Mouse (Mus musculus) ES-E14 (cell line): Measurements from ENCODE around the gene Lrrc41. TPM values are rescaled to one million over a fixed set of nuclear protein-coding genes. Genes with fewer than 3 reads are reported as not detected.

Source experiments
- DNase-seq: peaks from one replicate; pipeline ENCODE4 v3.0.0-alpha.2; 2013; ENCODE audit warnings: low read depth, low spot score
- H3K27ac ChIP-seq: 2 replicates; pipeline ENCODE4 v1.5.1; 2012; ENCODE audit warnings: low read depth, mild to moderate bottlenecking, low read length, moderate library complexity, mixed read lengths; ENCODE audit not compliant: poor library complexity, insufficient read depth, severe bottlenecking
- H3K36me3 ChIP-seq: 2 replicates; pipeline ENCODE4 v1.6.1; 2012; ENCODE audit warnings: mild to moderate bottlenecking, low read length, moderate library complexity, mixed read lengths; ENCODE audit not compliant: control insufficient read depth, poor library complexity, insufficient read depth, severe bottlenecking
- H3K4me1 ChIP-seq, 2 experiments: fragments of 150-350 bp in 1 of 2; sonication (generic) in 1 of 2; 2 replicates each; pipeline ENCODE4 v1.6.1; 2012; ENCODE audit warnings: low read length in 2 of 2, mild to moderate bottlenecking in 1 of 2, mixed read lengths in 1 of 2; ENCODE audit not compliant: control insufficient read depth in 2 of 2, insufficient read depth in 2 of 2, poor library complexity in 1 of 2
- H3K4me3 ChIP-seq, 2 experiments: fragments of 150-350 bp in 1 of 2; sonication (generic) in 1 of 2; 2 replicates each; pipeline ENCODE4 v1.5.1; 2012; ENCODE audit warnings: low read length in 2 of 2, low read depth in 1 of 2, mild to moderate bottlenecking in 1 of 2, mixed read lengths in 1 of 2; ENCODE audit not compliant: insufficient read depth in 1 of 2, poor library complexity in 1 of 2, severe bottlenecking in 1 of 2
- H3K9ac ChIP-seq: 2 replicates; pipeline ENCODE4 v1.6.1; 2012; ENCODE audit warnings: low read depth, mild to moderate bottlenecking, low read length, mixed read lengths; ENCODE audit not compliant: poor library complexity, insufficient read depth, severe bottlenecking
- H3K9me3 ChIP-seq: fragments of 150-350 bp; sonication (generic); 2 replicates; pipeline ENCODE4 v1.6.1; 2012; ENCODE audit warnings: low read depth, mild to moderate bottlenecking, low read length; ENCODE audit not compliant: control insufficient read depth, insufficient read depth
- CHD2 ChIP-seq: IDR thresholded peaks from 2 replicates; pipeline ENCODE4 v1.6.1; 2014; ENCODE audit warnings: mild to moderate bottlenecking, low read depth, low read length, inconsistent platforms
- HCFC1 ChIP-seq: IDR thresholded peaks from 2 replicates; pipeline ENCODE4 v1.6.1; 2012; ENCODE audit warnings: low read length, inconsistent platforms, borderline replicate concordance; ENCODE audit not compliant: insufficient read depth
- MAFK ChIP-seq: IDR thresholded peaks from 2 replicates; pipeline ENCODE4 v1.6.1; 2014; ENCODE audit warnings: mild to moderate bottlenecking, low read depth, low read length, inconsistent platforms; ENCODE audit not compliant: insufficient read depth
- ZC3H11A ChIP-seq: IDR thresholded peaks from 2 replicates; pipeline ENCODE4 v1.6.1; 2012; ENCODE audit warnings: low read depth, mild to moderate bottlenecking, inconsistent platforms, low read length, borderline replicate concordance
- ZNF384 ChIP-seq: IDR thresholded peaks from 2 replicates; pipeline ENCODE4 v1.6.1; 2012; ENCODE audit warnings: low read depth, low read length, inconsistent platforms
- in situ Hi-C, 2 experiments: fragments of 600-800 bp; cut with MboI; formaldehyde crosslinking; loops; one replicate each; pipeline ENCODE4 v1.15.1; 2025; ENCODE audit warnings: low sequenced_read_pairs in 2 of 2, inconsistent platforms in 1 of 2; ENCODE audit not compliant: unreplicated experiment in 2 of 2
- total RNA-seq: library from RNA; depleted of rRNA; stranded (reverse); fragments of 300-350 nt; gene quantifications from 2 replicates; pipeline ENCODE4 v1.2.3, GENCODE M21; 2012

The Lrrc41 gene
- total RNA-seq, 1 experiment = 42.0 TPM

DNA sequence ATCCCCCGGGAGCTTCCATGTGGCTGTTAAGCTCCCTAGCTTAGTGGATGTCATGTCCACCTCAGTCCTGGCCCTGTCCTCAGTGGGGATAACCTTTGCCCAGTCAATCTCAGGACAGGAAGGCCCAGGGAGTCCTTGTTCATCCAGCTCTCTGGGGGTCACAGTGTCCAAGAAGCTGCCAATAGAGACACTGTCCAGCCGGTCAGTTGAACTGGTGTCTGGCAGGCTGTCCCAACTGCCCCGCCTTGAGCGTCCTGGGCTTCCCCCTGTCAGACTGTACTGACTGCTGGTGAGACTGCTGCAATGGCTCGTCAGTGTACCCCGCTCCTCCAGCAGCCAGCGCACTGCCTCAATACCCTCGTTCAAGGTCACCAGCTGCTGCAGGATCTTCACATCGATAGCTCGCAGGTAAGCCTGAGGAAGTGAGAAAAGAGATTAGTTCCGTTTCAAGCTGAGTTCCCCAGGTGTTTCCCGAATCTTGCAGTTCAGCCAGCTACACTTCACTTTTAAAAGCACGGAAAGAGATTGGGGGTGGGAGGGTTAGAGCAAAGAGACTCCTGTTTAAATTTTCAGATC is 62.4 kb downstream of the Lrrc41 start:
- in situ Hi-C loops = no loop called here
- Histone ChIP-seq H3K27ac (no peak overlapping the region), H3K4me1 (peaks cover 10 to 17% of the 10 kb centered on the region in 2 experiments; a peak in 3 of 4 replicates), H3K36me3 (no peaks in the 10 kb centered on the region), H3K9ac (0 out of 2 replicates have a peak overlapping the region, but pooled peaks have one; percentile 12), H3K4me3 (no peak overlapping the region), H3K9me3 (no peaks in the 10 kb centered on the region)
- no peak for TF ChIP-seq CHD2
- TF ChIP-seq HCFC1 = no peak
- no peak for TF ChIP-seq MAFK
- no peak for TF ChIP-seq ZNF384
- no peak for TF ChIP-seq ZC3H11A
- DNase-seq = no peak

DNA sequence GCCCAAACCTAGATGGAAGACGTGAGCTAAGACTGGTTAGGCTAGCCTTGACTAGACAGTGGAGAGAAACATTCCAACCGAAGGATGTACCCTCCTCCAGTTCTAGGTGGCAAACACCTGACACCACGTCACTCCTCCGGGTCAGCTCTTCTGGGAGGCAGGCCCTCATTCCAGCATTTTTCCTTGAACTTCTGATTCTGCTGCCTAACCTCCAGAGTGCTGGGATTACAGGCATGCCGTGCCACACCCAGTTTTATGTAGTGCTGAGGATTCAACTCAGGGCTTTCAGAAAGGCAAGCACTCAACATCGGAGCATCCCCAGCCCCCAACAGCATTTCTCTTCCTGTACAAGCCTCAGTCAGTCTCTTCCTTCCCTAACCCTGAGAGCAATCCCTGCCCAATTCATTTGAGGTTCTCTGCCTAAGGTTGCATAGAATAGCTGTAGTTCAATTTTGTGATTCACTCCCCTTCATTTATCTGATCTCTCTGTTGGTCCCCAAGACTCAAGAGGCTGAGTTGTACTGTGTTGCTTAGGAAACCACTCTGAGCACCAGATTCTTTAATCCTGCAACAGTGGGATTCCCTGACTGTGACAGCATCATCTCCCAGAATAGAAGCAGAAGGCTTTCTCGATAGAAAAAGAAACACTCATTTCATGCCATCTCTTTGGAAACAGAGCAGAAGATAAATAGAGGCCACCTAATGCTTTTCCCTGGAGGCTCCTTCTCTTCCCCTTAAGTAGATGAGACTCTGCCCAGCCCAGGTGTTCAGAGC is 65.9 kb downstream of the Lrrc41 start:
- in situ Hi-C loops = no loop called here
- Histone ChIP-seq H3K9me3 (no peaks in the 10 kb centered on the region), H3K4me3 (no peak overlapping the region), H3K4me1 (peaks cover 10 to 20% of the 10 kb centered on the region in 2 experiments; a peak in 3 of 4 replicates), H3K27ac (no peak overlapping the region), H3K36me3 (no peaks in the 10 kb centered on the region), H3K9ac (no peak overlapping the region)
- no peak for DNase-seq
- TF ChIP-seq CHD2 (no peak), MAFK (no peak), ZNF384 (no peak), HCFC1 (no peak), ZC3H11A (no peak)

DNA sequence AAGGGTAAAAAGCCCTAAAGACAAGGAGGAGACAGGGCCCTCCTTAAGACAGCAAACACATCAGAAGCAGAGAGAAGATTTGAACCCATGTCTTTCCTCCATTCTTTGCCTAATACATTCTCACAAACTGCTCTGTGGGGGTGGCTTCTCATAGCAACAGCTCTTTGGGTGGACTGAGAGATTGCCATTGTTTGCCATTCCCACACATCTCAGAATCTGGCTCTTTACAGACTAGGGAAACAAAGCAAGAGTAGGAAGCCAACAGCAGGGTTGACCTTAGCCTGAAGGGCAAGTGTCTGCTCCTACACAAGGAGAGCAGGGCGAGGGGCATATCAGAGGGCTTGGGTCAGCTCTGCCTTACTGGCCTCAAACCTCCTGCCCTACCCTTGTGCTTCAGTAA is 66.7 kb downstream of the Lrrc41 start:
- H3K36me3 ChIP-seq = no peaks in the 10 kb centered on the region
- no peak for DNase-seq
- H3K9ac ChIP-seq = no peak overlapping the region
- H3K9me3 ChIP-seq = no peaks in the 10 kb centered on the region
- H3K27ac ChIP-seq = no peak overlapping the region
- in situ Hi-C loops = no loop called here
- TF ChIP-seq HCFC1 = no peak
- no peak for TF ChIP-seq MAFK
- TF ChIP-seq ZNF384 = no peak
- no peak for TF ChIP-seq CHD2
- TF ChIP-seq ZC3H11A = no peak
- H3K4me3 ChIP-seq = no peak overlapping the region
- H3K4me1 ChIP-seq = peaks cover 10 to 20% of the 10 kb centered on the region in 2 experiments; a peak in 3 of 4 replicates

DNA sequence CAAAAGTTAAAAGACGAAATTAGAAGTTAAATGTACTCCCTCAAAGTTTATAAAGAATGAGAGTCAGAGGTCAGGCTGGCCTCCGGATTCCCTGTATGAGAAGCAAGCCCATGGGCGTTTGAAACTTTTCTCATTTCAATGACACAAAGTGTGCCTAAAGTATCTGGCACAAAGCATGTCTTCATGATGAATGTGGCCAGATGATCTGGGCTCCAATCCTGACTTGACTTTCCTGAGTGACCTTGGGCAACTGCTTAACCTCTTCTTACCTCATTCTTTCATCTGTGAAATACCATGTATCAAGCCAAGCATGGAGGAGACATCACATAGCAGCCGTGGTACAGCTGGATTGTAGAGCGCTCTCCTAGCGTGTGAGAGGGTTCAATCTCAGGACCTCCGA is 67.2 kb downstream of the Lrrc41 start:
- H3K27ac ChIP-seq = no peak overlapping the region
- TF ChIP-seq ZC3H11A (no peak), MAFK (no peak), HCFC1 (no peak), CHD2 (no peak), ZNF384 (no peak)
- no peaks in the 10 kb centered on the region for H3K36me3 ChIP-seq
- DNase-seq = no peak
- no peaks in the 10 kb centered on the region for H3K9me3 ChIP-seq
- H3K9ac ChIP-seq = no peak overlapping the region
- H3K4me1 ChIP-seq = peaks cover 10 to 18% of the 10 kb centered on the region in 2 experiments; a peak in 3 of 4 replicates
- in situ Hi-C loops = no loop called here
- no peak overlapping the region for H3K4me3 ChIP-seq
